Mouse (Mus musculus): ENCODE results near the gene Atg3.

DNA sequence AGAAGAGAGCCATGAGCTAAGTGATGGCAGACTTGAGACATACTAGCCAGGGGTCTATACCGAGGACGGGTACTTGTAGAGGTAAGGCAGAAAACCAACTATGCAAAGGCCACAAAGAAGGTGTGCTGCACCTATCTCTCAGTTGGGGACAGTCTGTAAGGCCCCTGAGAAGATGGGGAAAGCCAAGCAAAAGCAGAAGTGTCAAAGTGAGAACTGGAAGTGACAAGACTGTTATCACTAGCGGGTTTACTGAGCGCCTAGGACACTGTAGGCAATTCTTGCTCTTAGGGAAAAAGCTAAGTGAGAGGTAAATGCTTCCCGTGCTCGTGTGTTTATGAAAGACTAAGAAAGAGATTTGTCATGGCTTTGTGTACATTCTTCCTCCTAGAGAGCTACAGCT is 13.5 kb upstream of the Atg3 start:
- TF ChIP-seq POLR2A (IDR thresholded peaks at IDR 0.05; ENCODE audit: insufficient read depth, low read depth, low read length) (no peak), CTCF (IDR thresholded peaks at IDR 0.05) (no peak), EP300 (IDR thresholded peaks at IDR 0.05; ENCODE audit: insufficient read depth, low read depth, low read length) (no peak)

All from heart, adult 2 months (tissue).